Mouse (Mus musculus): Measurements from ENCODE around the gene Chac1. TPM values are rescaled to one million over a fixed set of nuclear protein-coding genes. Genes with fewer than 3 reads are reported as not detected.

The Chac1 gene
- total RNA-seq (2017): 0.40 TPM in 1 of 2 replicates, not detected in the other

- ATAC-seq (replicated peaks in 1 of 2; ENCODE audit: insufficient read depth in 1 of 2, low FRiP score in 2 of 2, low TSS enrichment in 1 of 2, low read depth in 1 of 2, poor library complexity in 2 of 2, severe bottlenecking in 2 of 2): peak; percentile 89 to 94
Observed at GRCm38 (mm10) chr2:119350555-119351486, at the start of gene Chac1. Chac1 (plus strand) TSS chr2:119351229.

DNA sequence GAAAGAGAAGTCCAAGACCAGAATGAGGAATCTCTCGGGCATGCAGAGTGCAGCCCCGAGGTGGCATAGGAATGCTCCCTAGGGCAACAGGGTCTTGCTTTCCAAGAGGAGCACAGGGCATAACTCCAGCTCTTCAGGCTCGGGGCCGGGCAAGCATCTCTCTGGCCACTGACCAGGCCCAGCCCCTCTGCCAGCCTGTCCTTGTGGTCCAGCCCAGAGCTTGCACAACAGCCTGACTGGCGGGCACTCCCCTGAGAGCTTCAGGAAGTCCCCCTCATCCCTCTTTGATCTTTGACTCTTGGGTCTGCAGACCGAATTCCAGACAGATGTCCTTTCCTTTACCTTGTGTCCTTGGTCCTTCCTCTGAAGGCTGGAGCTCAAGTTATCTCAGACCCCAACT is 48.2 kb upstream of the Chac1 start:
- no peak for ATAC-seq (replicated peaks in 1 of 2; ENCODE audit: insufficient read depth in 1 of 2, low FRiP score in 2 of 2, low TSS enrichment in 1 of 2, low read depth in 1 of 2, poor library complexity in 2 of 2, severe bottlenecking in 2 of 2)

DNA sequence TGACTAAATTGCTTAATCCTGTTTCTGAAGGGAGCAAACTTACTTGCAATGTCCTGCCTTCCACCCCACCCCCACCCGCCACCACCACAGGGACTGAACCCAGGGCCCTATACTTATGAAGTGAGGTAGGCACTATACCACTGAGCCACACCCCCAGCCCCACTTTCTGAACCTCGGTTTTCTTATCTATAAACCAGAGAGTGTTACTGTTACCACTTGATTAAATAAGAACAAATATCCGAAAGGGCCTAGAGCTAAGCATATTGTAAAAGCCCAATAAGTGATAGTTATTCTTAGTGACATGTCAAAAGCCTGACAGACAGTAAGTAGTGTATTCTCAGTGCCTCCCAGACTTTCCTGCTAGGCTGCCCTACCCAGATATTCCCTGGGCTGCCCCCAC is 46.6 kb upstream of the Chac1 start:
- ATAC-seq (replicated peaks in 1 of 2; ENCODE audit: insufficient read depth in 1 of 2, low FRiP score in 2 of 2, low TSS enrichment in 1 of 2, low read depth in 1 of 2, poor library complexity in 2 of 2, severe bottlenecking in 2 of 2): no peak

GRCm38 (mm10) chr2:119304798-119305208 is 46.2 kb upstream of the Chac1 start:
- ATAC-seq (replicated peaks in 1 of 2; ENCODE audit: insufficient read depth in 1 of 2, low FRiP score in 2 of 2, low TSS enrichment in 1 of 2, low read depth in 1 of 2, poor library complexity in 2 of 2, severe bottlenecking in 2 of 2): no peak

DNA sequence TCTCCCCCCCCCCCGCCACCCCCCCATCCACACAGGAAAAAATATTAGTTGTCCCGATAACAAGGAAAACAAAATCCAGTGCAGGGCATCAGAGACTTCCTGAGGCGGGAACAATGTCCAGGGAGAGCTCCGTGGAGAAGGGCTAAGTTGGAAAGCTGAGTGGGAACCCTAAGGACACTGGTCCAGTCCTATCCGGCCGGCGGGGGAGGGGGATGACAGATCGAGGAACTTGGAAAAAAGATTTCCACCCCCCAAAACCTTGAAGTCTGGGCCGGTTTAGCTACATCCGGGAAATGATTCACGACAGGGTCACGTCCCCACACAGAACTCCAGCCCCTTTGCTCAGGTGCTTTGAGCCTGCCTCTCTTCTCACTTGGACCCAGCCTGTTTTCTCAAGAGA is 39.5 kb upstream of the Chac1 start:
- ATAC-seq (replicated peaks in 1 of 2; ENCODE audit: insufficient read depth in 1 of 2, low FRiP score in 2 of 2, low TSS enrichment in 1 of 2, low read depth in 1 of 2, poor library complexity in 2 of 2, severe bottlenecking in 2 of 2): no peak

DNA sequence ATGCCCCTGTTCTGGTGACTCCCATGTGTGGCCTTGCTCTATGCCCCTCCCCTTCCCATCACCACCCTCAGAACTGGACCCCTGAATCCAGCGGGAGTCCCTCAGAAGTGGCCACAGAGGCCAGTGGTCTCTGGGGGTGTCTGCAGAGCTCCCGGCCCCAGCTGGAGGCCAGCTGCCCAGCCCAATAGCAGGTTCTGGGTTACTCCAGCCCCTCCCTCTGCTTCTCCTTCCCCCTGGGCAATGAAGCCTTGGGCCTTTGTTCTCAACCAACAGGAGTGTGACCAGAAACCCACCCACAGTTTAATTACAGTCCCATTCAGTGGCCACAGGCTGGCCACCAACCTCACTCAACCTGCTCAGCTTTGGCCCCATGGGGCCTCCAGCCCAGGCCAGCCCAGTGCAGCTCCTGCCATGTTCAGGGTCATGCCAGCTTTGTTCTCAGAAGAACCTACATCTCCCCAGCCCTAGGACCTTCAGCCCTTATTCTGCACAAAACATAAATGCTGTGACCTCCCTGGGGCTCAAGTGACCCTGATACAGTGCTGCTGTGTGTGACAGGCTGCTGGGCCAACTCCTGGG is 38.6 kb upstream of the Chac1 start:
- no peak for ATAC-seq (replicated peaks in 1 of 2; ENCODE audit: insufficient read depth in 1 of 2, low FRiP score in 2 of 2, low TSS enrichment in 1 of 2, low read depth in 1 of 2, poor library complexity in 2 of 2, severe bottlenecking in 2 of 2)

DNA sequence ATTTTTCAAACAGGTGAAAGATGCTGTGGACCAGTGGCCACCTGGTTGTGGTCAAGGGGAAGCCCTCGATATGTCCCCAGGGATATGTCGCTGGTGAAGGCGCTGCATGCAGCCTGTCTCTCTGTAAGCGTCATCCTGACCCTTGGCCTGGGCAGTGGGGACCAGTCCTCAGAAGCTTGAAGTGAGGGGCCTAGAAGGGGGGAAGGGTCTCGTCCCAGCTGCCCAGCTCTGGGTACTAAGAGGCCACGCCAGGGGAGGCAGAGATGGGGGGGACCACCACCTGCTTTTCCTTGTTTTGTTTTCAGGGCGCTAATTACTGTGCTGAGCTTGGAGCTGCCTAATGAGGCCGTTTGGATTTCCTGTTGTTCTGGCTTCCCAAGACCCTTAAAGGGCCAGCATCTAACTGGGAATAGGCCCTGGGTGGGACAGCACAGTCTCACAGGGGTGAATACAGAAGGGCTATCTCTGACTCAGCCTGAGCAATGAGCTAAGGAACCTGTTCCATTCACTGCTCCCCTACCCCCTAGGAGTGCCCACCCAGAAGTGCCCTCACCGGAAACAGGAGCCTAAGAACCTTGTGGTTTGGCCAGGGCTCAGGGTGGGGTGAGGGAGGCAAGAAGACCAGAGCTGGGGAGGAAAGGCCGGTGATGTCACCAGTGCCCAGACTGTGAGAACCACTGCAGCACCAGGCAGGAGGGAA is 37.1 kb upstream of the Chac1 start:
- ATAC-seq (replicated peaks in 1 of 2; ENCODE audit: insufficient read depth in 1 of 2, low FRiP score in 2 of 2, low TSS enrichment in 1 of 2, low read depth in 1 of 2, poor library complexity in 2 of 2, severe bottlenecking in 2 of 2): peak in 1 of 2 experiments; percentile 61; a peak in 3 of 4 replicates

DNA sequence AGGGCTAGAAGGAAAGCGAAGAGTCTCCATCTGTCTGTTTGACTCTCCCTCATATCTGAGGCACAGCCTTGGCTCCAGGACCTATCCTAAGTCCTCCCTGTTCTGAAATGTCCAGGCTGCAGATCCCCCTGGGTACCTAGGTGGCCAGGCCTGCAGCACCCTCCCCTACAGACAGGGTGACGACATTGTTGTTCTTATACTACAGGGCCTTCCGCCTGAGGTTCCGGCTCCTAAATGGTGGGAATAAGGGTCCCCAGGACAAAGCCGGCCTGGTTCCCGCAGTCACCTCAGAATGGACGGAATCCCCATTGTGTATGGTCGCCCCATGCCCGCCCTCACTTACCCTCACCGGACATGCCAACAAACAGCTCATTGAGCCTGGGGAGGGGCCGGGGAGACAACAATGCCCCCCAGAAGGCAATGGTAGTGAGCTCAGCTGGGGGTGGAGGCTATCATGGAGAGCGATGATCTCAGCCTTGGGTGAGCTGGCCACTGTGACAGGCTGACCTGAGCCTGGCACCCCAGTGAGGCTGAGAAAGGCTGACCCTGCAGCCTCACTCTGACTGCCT is 36.2 kb upstream of the Chac1 start:
- ATAC-seq (replicated peaks in 1 of 2; ENCODE audit: insufficient read depth in 1 of 2, low FRiP score in 2 of 2, low TSS enrichment in 1 of 2, low read depth in 1 of 2, poor library complexity in 2 of 2, severe bottlenecking in 2 of 2): no peak

DNA sequence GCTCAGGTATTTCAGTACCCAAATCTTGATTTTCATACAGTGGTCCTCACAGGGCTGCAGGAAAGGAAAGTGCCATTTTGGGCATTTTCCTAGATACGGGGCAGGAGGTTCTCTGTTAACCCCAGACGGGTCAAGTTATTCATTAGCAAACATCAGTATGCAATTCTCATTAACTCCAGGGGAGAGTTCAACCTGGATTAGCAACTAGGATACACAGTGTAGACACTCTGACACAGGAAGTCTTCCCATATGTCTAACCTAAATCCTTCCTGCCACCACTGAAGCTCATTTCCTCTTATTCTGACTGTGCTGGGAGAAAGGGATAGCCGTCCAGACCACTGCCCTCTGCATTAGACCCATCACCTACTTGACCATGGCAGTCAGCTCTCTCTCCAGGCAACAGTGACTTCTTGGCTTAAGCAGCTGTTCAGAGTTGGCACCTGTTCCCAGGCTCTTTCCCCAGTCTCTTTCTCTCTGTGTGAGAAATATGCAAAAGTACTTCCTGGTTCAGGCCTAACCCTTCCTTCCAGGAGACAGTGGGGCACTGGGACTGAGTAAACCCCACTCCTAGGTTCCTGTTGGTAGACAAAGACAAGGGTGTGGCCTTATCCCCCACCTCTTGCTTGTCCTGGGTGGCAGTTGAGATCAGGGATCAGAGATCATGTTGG is 32.9 kb upstream of the Chac1 start:
- no peak for ATAC-seq (replicated peaks in 1 of 2; ENCODE audit: insufficient read depth in 1 of 2, low FRiP score in 2 of 2, low TSS enrichment in 1 of 2, low read depth in 1 of 2, poor library complexity in 2 of 2, severe bottlenecking in 2 of 2)

DNA sequence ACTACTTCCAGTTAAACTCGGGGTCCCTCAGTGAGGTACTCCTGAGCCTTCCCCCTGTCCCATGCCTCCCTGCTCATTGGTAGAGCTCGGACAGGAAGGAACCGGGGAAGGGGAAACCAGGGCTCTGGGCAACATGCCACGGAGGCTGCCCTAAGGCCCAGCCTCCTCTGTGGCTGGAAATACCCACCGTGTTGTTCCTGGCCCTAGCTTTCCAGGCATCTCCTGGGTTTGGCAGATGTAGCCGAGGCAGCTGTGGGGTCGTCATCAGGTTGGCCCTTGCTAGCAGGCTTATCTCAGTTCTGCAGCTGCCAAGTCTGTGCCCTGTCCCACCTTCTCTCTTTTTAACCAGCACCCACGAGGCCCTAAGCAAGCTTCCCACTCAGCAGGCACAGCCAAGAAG is 30.5 kb upstream of the Chac1 start:
- peak; percentile 24 to 51; a peak in 3 of 4 replicates for ATAC-seq (replicated peaks in 1 of 2; ENCODE audit: insufficient read depth in 1 of 2, low FRiP score in 2 of 2, low TSS enrichment in 1 of 2, low read depth in 1 of 2, poor library complexity in 2 of 2, severe bottlenecking in 2 of 2)

DNA sequence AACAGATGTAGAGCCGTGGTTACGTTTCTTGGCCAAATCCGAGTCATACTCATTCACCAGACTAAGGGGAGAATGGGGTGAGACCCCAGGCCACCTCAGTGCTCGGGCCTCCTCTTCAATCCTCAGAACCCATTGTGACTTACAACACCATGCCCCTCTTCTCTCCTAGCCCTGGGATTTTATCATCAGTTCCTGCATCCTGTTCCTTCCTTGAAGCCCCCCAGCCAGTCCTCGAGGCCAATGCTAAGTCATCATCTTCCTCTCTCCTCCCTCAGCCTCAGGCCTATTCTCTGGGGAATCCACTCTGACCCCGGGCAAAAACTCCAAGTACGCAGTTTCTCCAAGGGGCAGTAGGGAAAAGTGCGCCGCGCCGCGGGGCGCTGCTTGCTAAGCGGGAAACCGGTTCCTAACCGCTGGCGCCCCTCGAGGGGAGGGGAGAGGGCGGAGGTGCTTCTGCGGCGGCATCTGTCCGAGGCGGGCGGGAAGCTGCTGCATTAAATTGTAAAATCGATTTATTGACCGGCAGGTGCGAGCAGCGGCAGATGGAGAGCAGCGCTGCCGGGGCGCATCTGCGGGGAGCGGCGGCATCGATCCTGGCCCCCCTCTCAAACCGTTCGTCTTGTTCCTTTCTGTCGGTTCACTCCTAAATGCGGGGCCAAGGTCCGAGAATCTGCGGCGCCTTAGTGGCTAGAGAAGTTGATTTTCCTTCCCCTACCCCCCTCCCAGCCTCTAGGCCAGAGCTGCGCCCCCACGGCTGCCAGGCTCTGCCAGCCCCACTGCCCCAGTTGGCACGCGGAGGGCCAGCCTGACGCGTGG is 29.1 kb upstream of the Chac1 start:
- ATAC-seq (replicated peaks in 1 of 2; ENCODE audit: insufficient read depth in 1 of 2, low FRiP score in 2 of 2, low TSS enrichment in 1 of 2, low read depth in 1 of 2, poor library complexity in 2 of 2, severe bottlenecking in 2 of 2): no peak

- ATAC-seq (replicated peaks in 1 of 2; ENCODE audit: insufficient read depth in 1 of 2, low FRiP score in 2 of 2, low TSS enrichment in 1 of 2, low read depth in 1 of 2, poor library complexity in 2 of 2, severe bottlenecking in 2 of 2): peak in 1 of 2 experiments; percentile 39; a peak in 2 of 4 replicates
Observed at GRCm38 (mm10) chr2:119322587-119323300, 28.3 kb upstream of the Chac1 start.

DNA sequence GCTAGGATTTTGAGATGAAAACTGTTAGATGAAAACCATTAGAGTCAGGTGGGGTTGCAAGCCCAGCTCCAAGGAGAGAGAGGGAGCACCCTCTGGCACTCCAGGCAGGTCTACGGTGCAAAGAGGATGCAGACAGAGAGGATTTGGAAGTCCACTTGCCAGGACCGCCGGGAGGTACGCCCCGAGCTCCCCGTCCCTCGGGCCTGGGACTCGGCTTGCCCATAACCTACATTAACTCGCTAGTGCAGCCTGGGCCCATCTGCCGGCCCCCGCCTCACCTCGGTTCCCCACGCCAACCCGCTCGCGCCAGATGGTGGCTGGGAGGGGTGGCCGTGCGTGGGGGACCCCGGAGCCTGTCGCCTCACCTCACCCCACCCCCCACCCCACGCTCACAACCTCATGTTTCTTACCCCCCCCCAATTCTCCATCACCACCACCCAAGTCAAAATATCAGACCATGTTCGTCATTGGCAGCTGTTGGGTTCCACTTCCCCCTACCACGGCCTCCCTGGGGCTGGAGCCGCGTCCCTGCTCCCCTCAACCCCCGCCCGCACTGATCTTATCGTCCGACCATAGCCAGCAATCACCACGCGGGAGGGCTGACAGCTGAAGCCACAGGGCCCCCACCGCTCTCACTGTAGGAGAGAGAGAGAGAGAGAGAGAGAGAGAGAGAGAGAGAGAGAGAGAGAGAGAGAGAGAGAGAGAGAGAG is 27.0 kb upstream of the Chac1 start:
- ATAC-seq (replicated peaks in 1 of 2; ENCODE audit: insufficient read depth in 1 of 2, low FRiP score in 2 of 2, low TSS enrichment in 1 of 2, low read depth in 1 of 2, poor library complexity in 2 of 2, severe bottlenecking in 2 of 2): 0 out of 4 replicates have a peak, but pooled peaks of 1 of the 2 experiments have one; percentile 24

GRCm38 (mm10) chr2:119324576-119325318 is 26.3 kb upstream of the Chac1 start:
- ATAC-seq (replicated peaks in 1 of 2; ENCODE audit: insufficient read depth in 1 of 2, low FRiP score in 2 of 2, low TSS enrichment in 1 of 2, low read depth in 1 of 2, poor library complexity in 2 of 2, severe bottlenecking in 2 of 2): no peak

Measured in hematopoietic stem cell, adult 5-6 weeks (primary cell).